Mouse (Mus musculus): Measurements from ENCODE around the gene Diaph3. TPM values are rescaled to one million over a fixed set of nuclear protein-coding genes. Genes with fewer than 3 reads are reported as not detected.
"Not testable (repeated sequence)": the region's sequence is repeated elsewhere in the genome, so short reads cannot be mapped to it uniquely, and the experiment has no call there.

The Diaph3 gene
- total and polyA plus RNA-seq, 3 experiments: 0.04 to 2.4 (median 1.6) TPM

GRCm38 (mm10) chr14:86738916-86739315, 402.1 kb downstream of the Diaph3 start:
- DNase-seq: no peak

- DNase-seq: no peak
These were observed 404.4 kb downstream of the Diaph3 start for GRCm38 (mm10) chr14:86736646-86737045.

GRCm38 (mm10) chr14:86731300-86731699, 409.7 kb downstream of the Diaph3 start:
- no peak for DNase-seq

- DNase-seq: no peak
These were observed 411.4 kb downstream of the Diaph3 start for GRCm38 (mm10) chr14:86729617-86730098.

GRCm38 (mm10) chr14:86727538-86728045, 413.4 kb downstream of the Diaph3 start:
- DNase-seq: no peak

- no peak for DNase-seq
These were observed 419.3 kb downstream of the Diaph3 start for GRCm38 (mm10) chr14:86721768-86722167.

- DNase-seq: no peak
These were observed 420.0 kb downstream of the Diaph3 start for GRCm38 (mm10) chr14:86721082-86721481.

- DNase-seq: not testable (repeated sequence)
These were observed 420.6 kb downstream of the Diaph3 start for GRCm38 (mm10) chr14:86720408-86720807.

GRCm38 (mm10) chr14:86714088-86714690, 426.8 kb downstream of the Diaph3 start:
- DNase-seq: no peak

- DNase-seq: no peak
These were observed 437.0 kb downstream of the Diaph3 start for GRCm38 (mm10) chr14:86704080-86704479.

GRCm38 (mm10) chr14:86701145-86701544, 439.9 kb downstream of the Diaph3 start:
- no peak for DNase-seq

GRCm38 (mm10) chr14:86697887-86698286, 443.1 kb downstream of the Diaph3 start:
- peak; percentile 69 for DNase-seq

GRCm38 (mm10) chr14:86692714-86693113, 448.3 kb downstream of the Diaph3 start:
- no peak for DNase-seq

- DNase-seq: no peak
These were observed 449.7 kb downstream of the Diaph3 start for GRCm38 (mm10) chr14:86691298-86691697.

GRCm38 (mm10) chr14:86684585-86685503, 456.2 kb downstream of the Diaph3 start:
- no peak for DNase-seq

- DNase-seq: no peak
These were observed 459.1 kb downstream of the Diaph3 start for GRCm38 (mm10) chr14:86681951-86682350.

GRCm38 (mm10) chr14:86678992-86679391, 462.0 kb downstream of the Diaph3 start:
- no peak for DNase-seq

- DNase-seq: no peak
These were observed 462.8 kb downstream of the Diaph3 start for GRCm38 (mm10) chr14:86678179-86678780.

GRCm38 (mm10) chr14:86677015-86677414, 464.0 kb downstream of the Diaph3 start:
- DNase-seq: no peak

GRCm38 (mm10) chr14:86675314-86675713, 465.7 kb downstream of the Diaph3 start:
- no peak for DNase-seq

- peak; percentile 36 for DNase-seq
These were observed 478.2 kb downstream of the Diaph3 start for GRCm38 (mm10) chr14:86662846-86663245.

- no peak for DNase-seq
These were observed 480.5 kb downstream of the Diaph3 start for GRCm38 (mm10) chr14:86660556-86660955.

Data from adrenal gland, adult 2 months (tissue).